Mouse (Mus musculus): ENCODE measurements around the gene Catip. TPM values are rescaled to one million over a fixed set of nuclear protein-coding genes. Genes with fewer than 3 reads are reported as not detected.
"Not testable (repeated sequence)": the region's sequence is repeated elsewhere in the genome, so short reads cannot be mapped to it uniquely, and the experiment has no call there.

The Catip gene
- under 1 TPM in 1 of 2 experiments, not detected in 1; 0.11 TPM for total RNA-seq (2021)
- long read RNA-seq, experiment 1: 0 reads
- long read RNA-seq, experiment 2: 0 reads

DNA sequence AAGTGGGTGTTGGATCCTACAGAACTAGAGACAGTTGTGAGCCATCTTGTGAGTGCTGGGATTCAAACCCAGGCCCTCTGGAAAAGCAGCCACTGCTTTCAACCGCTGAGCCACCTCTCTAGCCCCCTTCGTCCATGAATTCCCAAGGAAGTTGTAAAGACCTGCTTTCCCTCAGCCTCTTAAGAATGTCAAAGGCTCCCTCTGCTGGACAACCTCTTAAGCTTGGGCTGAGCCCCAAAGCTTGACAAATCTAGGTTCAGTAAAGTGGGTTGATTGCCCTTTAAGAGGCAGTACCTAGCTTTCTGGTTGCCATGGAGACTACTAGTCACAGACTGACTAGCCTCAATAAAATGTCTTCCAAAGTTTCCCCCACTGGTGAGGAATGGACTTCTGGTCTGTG is at the start of gene Catip:
Catip (plus strand) TSS at position 297 of the 400 bp plus-strand sequence.
- DNase-seq (ENCODE audit: low spot score): peak; percentile 87

DNA sequence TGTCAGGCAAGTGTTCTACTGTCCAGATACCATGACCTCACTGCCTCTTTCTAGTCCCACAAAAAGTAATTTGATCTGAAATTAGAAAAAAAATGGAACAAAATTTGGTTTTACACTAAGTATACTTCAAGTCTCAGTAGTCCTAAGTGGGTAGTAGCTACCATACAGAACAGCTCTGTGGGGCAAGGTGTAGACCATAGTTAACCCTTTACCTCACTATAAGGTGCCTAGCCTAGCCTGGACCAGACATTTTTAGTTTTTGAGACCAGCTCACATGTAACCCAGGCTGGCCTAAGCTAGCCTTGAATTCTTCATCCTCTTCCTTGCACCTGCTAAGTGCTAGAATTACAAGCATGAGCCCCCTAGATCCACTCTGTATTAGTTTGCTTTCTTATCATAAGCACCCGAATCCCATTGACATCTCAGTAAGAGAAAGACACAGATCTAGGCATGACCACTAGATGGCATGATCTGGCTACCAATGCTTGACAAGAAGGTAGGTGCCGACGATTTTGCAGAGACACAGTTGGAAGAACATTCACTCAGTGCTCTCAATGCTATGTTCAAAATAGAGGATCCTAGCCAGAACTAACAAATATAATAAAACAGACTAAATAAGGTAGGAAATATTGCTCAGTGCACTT is 48.7 kb upstream of the Catip start:
- DNase-seq (ENCODE audit: low spot score): peak; percentile 83

DNA sequence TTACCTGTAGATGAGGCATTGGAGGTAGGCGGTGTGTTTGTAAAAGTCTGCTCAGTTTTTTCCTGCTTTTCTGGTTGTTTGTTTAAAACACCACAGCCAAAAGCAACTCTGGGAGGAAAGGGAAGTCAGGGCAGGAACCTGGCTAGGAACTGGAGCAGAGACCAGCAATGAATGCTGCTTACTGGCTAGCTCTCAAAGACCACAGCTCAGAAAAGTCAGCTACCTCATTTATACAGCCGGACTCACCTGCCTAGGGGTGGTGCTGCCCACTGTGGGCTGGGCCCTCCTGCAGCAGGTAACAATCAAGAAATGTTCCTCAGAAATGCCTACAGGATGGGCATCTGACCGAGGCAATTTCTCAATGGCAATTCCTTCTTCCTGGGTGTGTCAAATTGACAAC is 47.1 kb upstream of the Catip start:
- no peak for DNase-seq (ENCODE audit: low spot score)

- DNase-seq (ENCODE audit: low spot score): no peak
Observed at GRCm38 (mm10) chr1:74316114-74316827, 45.6 kb upstream of the Catip start.

DNA sequence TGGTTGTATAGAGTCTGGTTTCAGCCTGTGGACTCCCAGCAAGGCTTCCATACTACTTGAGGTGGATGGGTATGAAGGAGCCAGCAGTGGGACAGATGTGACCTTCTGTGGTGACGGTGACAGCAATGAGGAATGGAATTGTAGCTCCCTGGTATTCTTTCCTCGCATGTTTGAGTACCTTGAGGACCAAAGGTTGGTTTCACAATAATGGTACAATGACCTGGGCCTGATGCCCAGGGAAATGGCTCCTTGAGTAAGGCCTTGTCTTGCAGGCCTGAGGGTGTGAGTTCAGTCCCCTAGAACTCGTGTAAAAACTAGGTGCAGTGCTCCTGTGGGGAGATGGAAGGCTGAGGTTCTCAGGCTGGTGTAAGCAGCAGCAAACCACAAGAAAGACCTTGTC is 43.2 kb upstream of the Catip start:
- no peak for DNase-seq (ENCODE audit: low spot score)

GRCm38 (mm10) chr1:74321396-74321795 is 40.5 kb upstream of the Catip start:
- DNase-seq (ENCODE audit: low spot score): no peak

DNA sequence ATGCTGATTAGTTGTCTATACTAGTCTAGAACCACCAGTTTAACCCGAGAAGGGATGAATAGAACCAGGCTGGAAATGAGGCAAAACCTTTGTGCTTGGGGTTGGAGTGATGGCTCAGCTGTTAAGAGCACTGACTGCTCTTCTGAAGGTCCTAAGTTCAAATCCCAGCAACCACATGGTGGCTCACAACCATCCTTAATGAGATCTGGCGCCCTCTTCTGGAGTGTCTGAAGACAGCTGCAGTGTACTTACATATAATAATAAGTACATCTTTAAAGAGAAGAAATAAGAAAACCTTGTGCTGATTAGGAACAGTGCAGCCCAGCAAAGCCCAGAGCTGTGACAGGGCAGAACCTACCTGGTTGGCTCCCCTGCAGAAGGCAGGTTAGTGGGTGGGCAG is 35.0 kb upstream of the Catip start:
- not testable (repeated sequence) for DNase-seq (ENCODE audit: low spot score)

GRCm38 (mm10) chr1:74329899-74330431 is 31.9 kb upstream of the Catip start:
- DNase-seq (ENCODE audit: low spot score): no peak

DNA sequence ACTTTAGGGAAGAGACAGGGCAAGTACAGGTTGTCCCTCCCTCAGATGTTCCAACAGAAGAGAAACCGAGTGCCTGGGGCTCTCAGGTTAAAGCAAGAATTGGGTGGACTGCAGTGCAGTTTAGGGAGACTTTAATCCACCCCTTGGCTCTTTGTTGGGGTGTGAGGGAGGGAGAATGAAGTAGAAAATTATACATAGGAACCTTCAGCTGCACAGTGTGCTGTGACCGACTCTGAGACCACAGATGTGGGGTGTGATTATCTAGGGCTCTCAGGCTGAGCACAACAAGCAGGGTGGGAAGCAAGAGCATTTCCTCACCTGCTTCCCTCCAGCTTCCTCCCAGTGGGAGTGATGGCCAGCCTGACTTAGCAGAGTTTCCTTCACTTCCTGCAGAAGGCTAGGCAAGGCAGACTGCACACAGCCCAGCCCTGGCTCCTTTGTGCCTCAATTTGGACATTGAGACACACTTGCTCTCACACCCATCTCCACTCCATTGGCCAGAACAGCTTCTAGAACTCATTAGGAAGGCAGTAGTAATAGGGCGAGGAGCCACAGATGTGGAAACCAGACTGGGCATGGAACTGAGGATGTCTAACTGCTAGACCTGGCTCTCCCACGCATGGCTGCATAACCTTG is 30.7 kb upstream of the Catip start:
- DNase-seq (ENCODE audit: low spot score): no peak

- DNase-seq (ENCODE audit: low spot score): peak; percentile 95
Observed at GRCm38 (mm10) chr1:74332241-74332763, 29.6 kb upstream of the Catip start.

GRCm38 (mm10) chr1:74332930-74333329 is 29.0 kb upstream of the Catip start:
- no peak for DNase-seq (ENCODE audit: low spot score)

DNA sequence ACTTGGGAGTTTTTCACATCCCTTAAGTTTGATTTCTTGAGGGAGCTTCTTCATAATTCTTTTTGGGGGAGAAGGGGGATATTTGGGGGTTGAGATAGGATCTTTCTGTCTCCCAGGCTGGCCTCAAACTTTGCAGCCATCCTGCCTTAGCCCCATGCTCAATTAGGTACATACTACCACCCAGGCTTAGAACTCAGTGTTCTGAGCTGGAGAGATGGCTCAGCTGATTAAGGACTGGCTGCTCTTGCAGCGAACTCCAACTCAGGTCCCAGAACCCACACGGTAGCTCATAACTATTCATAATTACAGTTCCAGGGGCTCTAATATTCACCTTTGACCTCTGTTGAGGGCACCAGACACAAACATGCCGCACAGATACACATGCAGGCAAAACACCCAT is 27.3 kb upstream of the Catip start:
- no peak for DNase-seq (ENCODE audit: low spot score)

- DNase-seq (ENCODE audit: low spot score): no peak
Observed at GRCm38 (mm10) chr1:74335033-74335432, 26.9 kb upstream of the Catip start.

DNA sequence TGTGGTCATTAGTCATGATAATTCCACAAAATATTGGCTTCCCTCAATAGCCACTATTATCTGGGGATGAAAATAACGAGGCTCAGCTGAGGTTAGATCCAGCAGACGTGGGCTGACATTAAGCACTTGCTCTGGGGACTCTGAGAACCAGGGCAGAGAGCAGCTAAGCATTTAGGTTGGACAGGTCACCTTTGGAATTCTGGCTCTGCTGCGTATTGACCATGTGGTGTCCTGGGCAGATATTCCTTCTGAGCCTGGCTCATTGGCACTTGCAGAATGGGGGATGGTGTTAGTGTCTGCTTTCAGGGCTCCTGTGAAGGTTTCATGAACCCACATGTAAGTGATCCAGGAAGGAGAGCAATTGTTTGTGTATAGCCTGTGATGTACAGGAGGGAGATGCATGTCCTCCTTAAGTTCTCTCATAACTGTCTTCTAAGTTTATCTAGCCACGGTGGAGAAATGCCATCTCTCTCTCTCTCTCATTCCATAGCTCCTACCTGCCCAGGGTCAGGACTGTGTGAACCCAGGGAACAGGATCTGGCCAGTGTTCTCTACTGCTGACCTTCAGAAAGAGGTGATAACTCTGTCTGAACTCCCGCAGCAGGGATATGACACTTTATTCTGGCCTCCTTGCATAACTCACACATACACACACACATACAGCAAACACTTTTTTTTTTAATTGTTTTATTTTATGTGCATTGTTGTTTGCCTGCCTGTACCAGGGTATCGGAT is 26.3 kb upstream of the Catip start:
- peak; percentile 69 for DNase-seq (ENCODE audit: low spot score)

DNA sequence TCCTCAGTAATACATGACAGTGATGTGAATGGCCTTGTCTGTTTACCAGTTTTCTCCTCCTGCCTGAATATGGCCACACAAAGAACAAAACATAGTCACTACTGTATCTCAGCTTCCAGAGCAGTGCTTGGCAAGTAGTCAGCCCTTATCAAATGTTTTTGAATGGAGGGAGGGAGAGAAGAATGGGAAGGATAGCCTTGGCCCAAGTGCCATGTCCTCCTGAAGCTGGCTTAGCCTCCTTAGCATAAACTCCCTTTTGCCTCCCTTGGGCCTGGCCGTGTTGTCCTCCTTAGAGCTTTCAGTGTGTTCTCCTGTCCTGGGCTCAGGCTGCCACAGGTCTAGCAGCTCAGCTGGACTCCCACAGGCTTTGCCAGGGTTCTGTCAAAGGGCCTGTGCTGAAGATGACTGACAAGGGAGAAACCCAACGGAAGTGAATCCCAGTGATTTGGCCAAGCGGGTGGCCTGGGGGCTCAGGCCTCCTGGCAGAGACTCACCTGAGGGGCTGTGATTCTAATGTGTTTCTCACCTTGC is 24.6 kb upstream of the Catip start:
- DNase-seq (ENCODE audit: low spot score): no peak

DNA sequence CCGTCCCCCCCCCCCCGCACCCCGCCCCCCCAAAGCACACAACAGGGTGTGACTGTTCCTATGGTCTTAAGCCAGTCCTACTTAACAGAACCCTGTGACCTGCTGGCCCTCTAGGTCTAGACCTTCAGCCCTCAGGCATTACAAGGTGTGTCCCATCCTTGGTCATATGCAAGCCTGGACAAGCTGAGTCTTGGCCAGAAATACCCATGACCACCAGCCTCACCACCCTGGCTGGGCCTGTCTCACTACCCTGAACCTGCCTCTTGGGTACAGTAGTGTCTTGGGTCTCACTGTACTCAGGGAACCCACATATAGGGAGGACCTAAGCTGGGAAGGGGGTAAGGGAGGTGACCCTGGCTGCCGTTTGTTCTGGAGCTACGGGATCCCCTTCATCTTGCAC is 23.9 kb upstream of the Catip start:
- no peak for DNase-seq (ENCODE audit: low spot score)

- no peak for DNase-seq (ENCODE audit: low spot score)
Observed at GRCm38 (mm10) chr1:74338626-74339025, 23.3 kb upstream of the Catip start.

DNA sequence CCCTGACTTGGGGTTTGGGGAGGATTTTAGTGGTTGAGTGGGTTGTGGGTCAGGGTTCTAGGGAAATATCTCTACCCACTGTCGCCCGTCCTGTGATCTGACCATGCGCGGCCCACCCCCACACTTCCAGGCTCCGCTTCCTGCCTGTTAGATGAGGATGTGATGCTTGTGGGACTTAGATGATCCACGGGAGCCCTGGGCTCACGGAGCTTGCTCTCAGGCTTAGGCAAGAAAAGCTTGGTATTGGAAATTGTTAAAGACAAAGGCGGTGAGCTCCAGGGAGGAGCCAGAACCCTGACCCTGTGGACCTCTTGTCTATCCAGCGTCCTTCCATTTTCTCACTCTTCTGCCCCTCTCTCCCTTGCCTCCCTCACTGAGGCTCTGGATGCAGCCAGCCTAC is 22.0 kb upstream of the Catip start:
- DNase-seq (ENCODE audit: low spot score): no peak

- peak; percentile 88 for DNase-seq (ENCODE audit: low spot score)
Observed at GRCm38 (mm10) chr1:74340361-74340764, 21.5 kb upstream of the Catip start.

DNA sequence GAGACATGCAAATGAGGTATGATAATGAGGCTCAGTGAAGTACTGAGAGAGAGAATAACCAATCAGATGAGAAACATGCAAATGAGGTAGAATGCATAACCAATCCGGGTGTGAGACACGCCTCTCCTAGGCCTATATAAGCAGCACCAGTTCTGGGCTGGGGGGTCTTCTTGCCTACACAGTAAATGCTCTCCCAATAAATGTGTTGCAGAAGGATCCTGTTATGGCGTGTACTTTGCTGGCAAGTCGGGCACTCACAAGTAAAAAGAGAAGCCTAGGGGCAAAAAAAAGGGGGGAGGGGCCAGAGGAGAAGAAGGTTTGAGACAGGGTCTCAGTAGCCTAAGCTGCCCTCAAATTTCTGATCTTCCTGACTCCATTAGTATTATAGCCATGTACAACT is 20.9 kb upstream of the Catip start:
- DNase-seq (ENCODE audit: low spot score): not testable (repeated sequence)

DNA sequence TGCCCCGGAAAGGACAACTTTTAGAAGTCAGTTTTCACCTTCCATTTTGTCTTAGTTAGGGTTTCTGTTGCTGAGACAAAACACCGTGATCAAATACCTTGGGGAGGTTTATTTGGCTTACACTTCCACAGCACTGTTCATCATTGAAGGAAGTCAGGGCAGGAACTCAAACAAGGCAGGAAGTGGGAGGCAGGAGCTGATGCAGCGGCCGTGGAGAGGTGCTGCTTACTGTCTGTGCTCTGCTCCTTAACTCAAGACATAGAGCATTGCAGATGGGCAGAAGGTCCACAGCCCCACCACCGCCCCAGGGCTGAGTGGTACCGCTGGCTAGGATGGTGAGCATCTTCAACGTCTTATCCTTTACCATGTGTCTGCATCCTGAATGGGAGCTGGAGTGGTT is 20.0 kb upstream of the Catip start:
- DNase-seq (ENCODE audit: low spot score): no peak
